Mouse (Mus musculus) lung, adult 2 months (tissue): ENCODE results near the gene Gm20388.

Experiments used
- CTCF ChIP-seq: fragments of 200-500 bp; IDR thresholded peaks from 2 replicates; pipeline ENCODE4 v1.5.1; 2011; ENCODE audit warnings: mild to moderate bottlenecking, low read length, control low read depth; ENCODE audit not compliant: insufficient read depth
- POLR2A ChIP-seq: fragments of 200-500 bp; IDR thresholded peaks from 2 replicates; pipeline ENCODE4 v1.6.1; 2011; ENCODE audit warnings: low read depth, mild to moderate bottlenecking, control low read depth, low read length, borderline replicate concordance; ENCODE audit errors: extremely low read depth

DNA sequence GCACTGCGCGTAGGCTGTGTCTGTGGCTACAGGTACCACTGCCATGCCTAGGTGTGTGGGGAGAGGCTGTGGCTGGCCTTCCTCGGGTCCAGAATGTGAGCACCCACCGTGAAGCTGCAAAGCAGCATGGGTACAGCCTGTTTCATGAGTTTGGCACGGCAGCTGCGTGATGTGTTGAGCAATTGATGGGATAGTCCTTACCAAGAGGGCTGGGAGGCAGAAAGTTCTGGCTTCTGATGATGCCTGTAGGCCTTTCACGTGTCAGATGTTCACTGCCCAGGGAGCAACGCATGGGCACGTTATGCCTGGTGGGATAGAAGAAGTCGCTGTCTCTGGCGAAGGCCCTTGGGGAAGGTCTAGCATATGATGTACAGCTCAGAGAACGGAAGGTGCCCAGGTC is 4354.0 kb downstream of the Gm20388 start:
- no peak for TF ChIP-seq CTCF
- TF ChIP-seq POLR2A = no peak
